In the genomic region with DNA sequence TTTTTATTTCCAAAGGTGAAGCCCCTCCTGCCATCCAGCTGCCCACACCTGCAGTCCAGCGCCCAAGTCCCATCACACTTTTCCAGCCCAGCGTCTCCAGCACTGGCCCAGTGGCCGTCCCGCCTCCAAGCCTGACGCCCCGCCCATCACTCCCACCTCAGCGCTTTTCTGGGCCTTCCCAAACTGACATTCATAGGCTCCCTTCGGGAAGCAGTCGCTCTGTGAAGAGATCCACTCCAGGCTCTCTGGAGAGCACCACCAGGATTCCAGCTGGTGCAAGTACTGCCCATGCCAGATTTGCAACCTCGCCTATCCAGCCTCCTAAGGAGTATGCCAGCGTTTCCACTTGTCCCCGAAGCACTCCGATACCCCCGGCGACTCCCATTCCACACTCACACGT, we compare ENCODE assay signal across 8 mouse cellular contexts. TPM values are rescaled to one million over a fixed set of nuclear protein-coding genes. Genes with fewer than 3 reads are reported as not detected.
DNase-seq lines count a peak whose midpoint lies in the region; ATAC-seq lines count a peak whose summit lies in the region.

No protein-coding gene starts in this region.

- peak overlapping the region; percentile 15; the same call in 1 of the 2 replicates for H3K4me3 ChIP-seq in embryonic facial prominence, embryonic 11.5 days (ENCODE audit: low read depth, low read length)
- H3K4me3 ChIP-seq in hindbrain, embryonic 11.5 days (ENCODE audit: low read depth, low read length) = peak overlapping the region; percentile 10; the same call in 1 of the 2 replicates
- H3K4me3 ChIP-seq in liver, embryonic 13.5 days (replicated peaks) = peak overlapping the region; percentile 16
- H3K4me3 ChIP-seq in neural tube, embryonic 12.5 days = peak overlapping the region; percentile 19

- no peak overlapping the region for H3K27ac ChIP-seq in embryonic facial prominence, embryonic 11.5 days (replicated peaks; ENCODE audit: low read depth, low read length)
- H3K27ac ChIP-seq in hindbrain, embryonic 11.5 days (ENCODE audit: low read depth, low read length) = no peak overlapping the region
- H3K27ac ChIP-seq in liver, embryonic 13.5 days = no peak overlapping the region
- H3K27ac ChIP-seq in neural tube, embryonic 12.5 days = no peak overlapping the region

- no peaks in the 10 kb centered on the region for H3K4me1 ChIP-seq in embryonic facial prominence, embryonic 11.5 days (ENCODE audit: control insufficient read depth, insufficient read depth, low read length)
- H3K4me1 ChIP-seq in hindbrain, embryonic 11.5 days (replicated peaks; ENCODE audit: control insufficient read depth, insufficient read depth, low read length) = no peaks in the 10 kb centered on the region
- no peaks in the 10 kb centered on the region for H3K4me1 ChIP-seq in liver, embryonic 13.5 days (replicated peaks)
- H3K4me1 ChIP-seq in neural tube, embryonic 12.5 days = peaks cover 5% of the 10 kb centered on the region; the same call in 1 of the 2 replicates

- no peak for DNase-seq in frontal cortex, postnatal 25 days (ENCODE audit: low spot score in 2 of 2)
- DNase-seq in embryonic facial prominence, embryonic 11.5 days (ENCODE audit: low spot score) = peak; percentile 49
- DNase-seq in hindbrain, embryonic 11.5 days (ENCODE audit: low spot score) = peak; percentile 47
- DNase-seq in liver, embryonic 13.5 days = no peak
- DNase-seq in right cerebral cortex, postnatal 4 days = no peak

- peak; percentile 91 for ATAC-seq in frontal cortex, adult (ENCODE audit: low TSS enrichment)
- no peak for ATAC-seq in embryonic facial prominence, embryonic 11.5 days (replicated peaks; ENCODE audit: insufficient number of reproducible peaks, low FRiP score, low TSS enrichment, low read depth)
- ATAC-seq in hindbrain, embryonic 11.5 days (ENCODE audit: low FRiP score) = 0 out of 2 replicates have a peak, but pooled peaks have one; percentile 38
- no peak for ATAC-seq in liver, embryonic 13.5 days (ENCODE audit: low read depth)
- no peak for ATAC-seq in neural tube, embryonic 12.5 days (ENCODE audit: low FRiP score, low read depth)
- ATAC-seq in cerebellum, adult (ENCODE audit: insufficient number of reproducible peaks, low FRiP score, low TSS enrichment) = no peak

- H3K4me2 ChIP-seq in embryonic facial prominence, embryonic 11.5 days (ENCODE audit: low read depth, low read length) = peak overlapping the region; percentile 41; the same call in 1 of the 2 replicates
- peak overlapping the region; percentile 35 for H3K4me2 ChIP-seq in hindbrain, embryonic 11.5 days (replicated peaks; ENCODE audit: low read depth, low read length)
- H3K4me2 ChIP-seq in liver, embryonic 13.5 days = peak overlapping the region; percentile 50
- peak overlapping the region; percentile 54 for H3K4me2 ChIP-seq in neural tube, embryonic 12.5 days (replicated peaks)

- peak overlapping the region; percentile 41 for H3K9ac ChIP-seq in embryonic facial prominence, embryonic 11.5 days (replicated peaks; ENCODE audit: low read length)
- H3K9ac ChIP-seq in hindbrain, embryonic 11.5 days (ENCODE audit: low read depth, low read length) = no peak overlapping the region
- H3K9ac ChIP-seq in liver, embryonic 13.5 days = no peak overlapping the region
- no peak overlapping the region for H3K9ac ChIP-seq in neural tube, embryonic 12.5 days

- H3K9me3 ChIP-seq in embryonic facial prominence, embryonic 11.5 days (replicated peaks; ENCODE audit: control insufficient read depth, low read length) = no peaks in the 10 kb centered on the region
- no peaks in the 10 kb centered on the region for H3K9me3 ChIP-seq in hindbrain, embryonic 11.5 days (ENCODE audit: control insufficient read depth, low read length)
- no peaks in the 10 kb centered on the region for H3K9me3 ChIP-seq in liver, embryonic 13.5 days (replicated peaks)
- H3K9me3 ChIP-seq in neural tube, embryonic 12.5 days = no peaks in the 10 kb centered on the region

- no peaks in the 10 kb centered on the region for H3K27me3 ChIP-seq in embryonic facial prominence, embryonic 11.5 days (ENCODE audit: control insufficient read depth, insufficient read depth, low read length)
- no peaks in the 10 kb centered on the region for H3K27me3 ChIP-seq in hindbrain, embryonic 11.5 days (ENCODE audit: control insufficient read depth, insufficient read depth, low read length)
- H3K27me3 ChIP-seq in liver, embryonic 13.5 days = peaks cover 7% of the 10 kb centered on the region; the same call in 1 of the 2 replicates
- no peaks in the 10 kb centered on the region for H3K27me3 ChIP-seq in neural tube, embryonic 12.5 days (replicated peaks)

- no peaks in the 10 kb centered on the region for H3K36me3 ChIP-seq in embryonic facial prominence, embryonic 11.5 days (replicated peaks; ENCODE audit: control insufficient read depth, insufficient read depth, low read depth, low read length)
- no peaks in the 10 kb centered on the region for H3K36me3 ChIP-seq in hindbrain, embryonic 11.5 days (ENCODE audit: control insufficient read depth, insufficient read depth, low read length)
- H3K36me3 ChIP-seq in liver, embryonic 13.5 days = no peaks in the 10 kb centered on the region
- no peaks in the 10 kb centered on the region for H3K36me3 ChIP-seq in neural tube, embryonic 12.5 days

- WGBS in embryonic facial prominence, embryonic 11.5 days = 8% methylated on average over 16 of the region's 16 CpGs
- WGBS in hindbrain, embryonic 11.5 days = 8% methylated on average over 16 of the region's 16 CpGs
- 10% methylated on average over 16 of the region's 16 CpGs for WGBS in liver, embryonic 13.5 days (ENCODE audit: insufficient replicate concordance)
- 9% methylated on average over 16 of the region's 16 CpGs for WGBS in neural tube, embryonic 12.5 days

RNA-seq across cellular contexts. Expression of gene Sox30, which starts 11.5 kb away (rescaled TPM):
- polyA plus RNA-seq in embryonic facial prominence, embryonic 11.5 days (2014; fragmentation: Nextera tagmentation; extraction: Ambion mirVana) = 0.22 and 0.25 TPM in 2 replicates
- polyA plus RNA-seq in hindbrain, embryonic 11.5 days (2014; fragmentation: Nextera tagmentation; extraction: Ambion mirVana) = 0.15 and 0.25 TPM in 2 replicates
- polyA plus RNA-seq in liver, embryonic 13.5 days (2015; fragmentation: Nextera tagmentation; extraction: Ambion mirVana) = 0.05 TPM in 1 of 2 replicates, not detected in the other
- 0.23 and 0.29 TPM in 2 replicates for polyA plus RNA-seq in neural tube, embryonic 12.5 days (2016; fragmentation: Nextera tagmentation; extraction: Ambion mirVana)

RNA-seq across cellular contexts. Expression of gene Thg1l, which starts 36.3 kb away (rescaled TPM):
- polyA plus RNA-seq in embryonic facial prominence, embryonic 11.5 days (2014; fragmentation: Nextera tagmentation; extraction: Ambion mirVana) = 13.8 and 14.8 TPM in 2 replicates
- 13.1 and 15.7 TPM in 2 replicates for polyA plus RNA-seq in hindbrain, embryonic 11.5 days (2014; fragmentation: Nextera tagmentation; extraction: Ambion mirVana)
- 10.3 and 12.0 TPM in 2 replicates for polyA plus RNA-seq in liver, embryonic 13.5 days (2015; fragmentation: Nextera tagmentation; extraction: Ambion mirVana)
- 9.8 and 10.9 TPM in 2 replicates for polyA plus RNA-seq in neural tube, embryonic 12.5 days (2016; fragmentation: Nextera tagmentation; extraction: Ambion mirVana)

RNA-seq across cellular contexts. Expression of gene Lsm11, which starts 46.9 kb away (rescaled TPM):
- polyA plus RNA-seq in embryonic facial prominence, embryonic 11.5 days (2014; fragmentation: Nextera tagmentation; extraction: Ambion mirVana) = 8.0 and 8.6 TPM in 2 replicates
- polyA plus RNA-seq in hindbrain, embryonic 11.5 days (2014; fragmentation: Nextera tagmentation; extraction: Ambion mirVana) = 10.6 and 12.0 TPM in 2 replicates
- polyA plus RNA-seq in liver, embryonic 13.5 days (2015; fragmentation: Nextera tagmentation; extraction: Ambion mirVana) = 3.3 and 3.6 TPM in 2 replicates
- polyA plus RNA-seq in neural tube, embryonic 12.5 days (2016; fragmentation: Nextera tagmentation; extraction: Ambion mirVana) = 15.8 and 16.0 TPM in 2 replicates

Comparison
In these comparisons a context has a peak if more than half of its experiments do, and no peak if none do; other contexts are left out.
1. ATAC-seq: peak in frontal cortex, adult (single experiment) and hindbrain, embryonic 11.5 days (single experiment); none in embryonic facial prominence, embryonic 11.5 days (single experiment), liver, embryonic 13.5 days (single experiment), neural tube, embryonic 12.5 days (single experiment) and cerebellum, adult (single experiment).
2. DNase-seq: peak in embryonic facial prominence, embryonic 11.5 days (single experiment) and hindbrain, embryonic 11.5 days (single experiment); none in frontal cortex, postnatal 25 days (0 of 2), liver, embryonic 13.5 days (single experiment) and right cerebral cortex, postnatal 4 days (single experiment).
3. Peak in every context shown above with its lines, with median percentiles within 50 percentile points of each other: H3K4me2 ChIP-seq and H3K4me3 ChIP-seq.